Mouse (Mus musculus) heart, postnatal 10 days (tissue): Measurements from ENCODE around the gene Fndc9. TPM values are rescaled to one million over a fixed set of nuclear protein-coding genes. Genes with fewer than 3 reads are reported as not detected.

Experiments
- DNase-seq, 2 experiments: peaks; one replicate each; pipeline ENCODE4 v3.0.0; 2021
- intact Hi-C: fragments of 180-260 bp; cut with DNase I; formaldehyde crosslinking; loops from one replicate; pipeline ENCODE4 v1.15.1; 2025
- total RNA-seq, 2 experiments: library from RNA; stranded (reverse); gene quantifications; 2 replicates each; pipeline ENCODE4 v1.2.3; 2021

Fndc9 gene
- total RNA-seq, result not detected

DNA sequence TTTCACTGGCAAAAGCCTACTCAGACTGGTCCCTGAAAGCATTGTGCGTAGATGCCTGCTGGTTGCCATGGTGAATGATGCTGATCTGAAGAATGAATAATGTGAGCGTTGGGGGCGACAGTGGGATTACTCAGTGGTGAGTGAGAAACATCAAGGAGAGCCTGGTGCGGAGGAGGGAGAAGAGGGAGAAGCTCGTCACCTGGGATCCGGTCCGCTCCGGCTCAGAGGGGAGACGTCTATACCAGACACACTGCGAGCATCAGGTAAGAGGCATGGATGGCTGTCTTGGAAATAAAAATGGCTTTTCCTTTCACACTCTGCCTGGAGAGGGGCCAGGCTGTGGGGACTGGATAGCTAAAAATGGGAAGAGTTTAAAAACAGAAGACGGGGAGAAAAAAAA lies at the start of gene Fndc9:
Fndc9 (plus strand) TSS at position 198 of the 400 bp plus-strand sequence.
- no peak for DNase-seq
- intact Hi-C loops, result no loop called here

DNA sequence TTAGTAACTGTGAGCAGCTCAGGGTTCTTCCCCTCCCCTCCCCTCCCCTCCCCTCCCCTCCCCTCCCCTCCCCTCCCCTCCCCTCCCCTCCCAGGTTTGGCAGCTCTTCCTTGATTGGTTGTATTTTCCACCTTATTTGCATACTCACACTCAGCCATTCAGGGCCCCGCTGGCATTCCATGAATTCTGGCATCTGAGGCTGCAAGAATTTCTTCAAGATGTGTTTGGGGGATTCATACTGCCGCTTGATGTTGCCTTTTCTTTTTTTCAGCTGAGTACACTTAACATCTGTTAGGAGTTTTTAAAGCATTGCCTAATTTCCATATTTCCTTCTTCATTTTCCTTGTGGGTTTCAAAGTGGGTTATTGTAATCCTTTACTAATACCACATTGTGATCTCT lies 47.0 kb upstream of the Fndc9 start:
- intact Hi-C loops, result no loop called here
- no peak for DNase-seq

DNA sequence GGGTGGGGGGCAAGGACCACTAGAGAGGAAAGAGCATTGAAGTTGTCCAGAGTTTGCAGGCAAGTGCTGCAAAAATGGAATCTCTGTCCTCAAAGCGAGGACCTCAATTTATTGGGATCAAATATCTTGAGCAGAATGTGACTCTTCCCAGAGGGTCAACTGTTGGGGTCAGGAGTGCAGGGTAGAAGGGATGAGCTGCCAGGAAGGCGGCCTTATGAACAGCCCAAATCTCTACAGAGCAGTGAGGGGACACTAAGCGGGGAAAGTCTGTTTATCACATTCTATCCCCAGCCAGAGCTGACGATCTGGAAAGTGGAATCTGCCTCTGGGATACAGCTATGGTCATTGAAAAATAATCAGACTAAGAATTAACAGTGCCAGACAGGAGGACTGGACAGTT lies 41.2 kb upstream of the Fndc9 start:
- no peak for DNase-seq

DNA sequence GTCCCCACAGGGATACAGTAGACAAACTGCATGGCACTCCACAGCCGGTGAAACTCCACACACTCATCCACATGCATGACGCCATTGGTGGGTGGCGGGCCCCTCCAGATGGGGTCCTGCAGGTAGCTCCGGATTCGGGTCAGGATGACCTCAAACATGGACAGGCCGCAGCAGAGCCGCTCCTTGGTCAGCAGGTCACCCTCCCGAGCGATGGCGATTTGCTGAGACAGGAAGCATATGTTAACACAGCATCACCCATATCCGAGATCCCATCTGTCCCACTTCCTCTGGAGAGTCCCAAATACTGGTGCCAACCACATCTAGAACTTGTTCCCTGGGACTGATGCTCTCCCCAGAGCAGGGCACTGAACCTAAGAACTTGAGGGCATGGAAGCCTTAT lies 34.7 kb upstream of the Fndc9 start:
- DNase-seq, result no peak
- intact Hi-C loops, result no loop called here

More for the DNA sequence above, 41.2 kb upstream of the Fndc9 start:
- intact Hi-C loops, result no loop called here

DNA sequence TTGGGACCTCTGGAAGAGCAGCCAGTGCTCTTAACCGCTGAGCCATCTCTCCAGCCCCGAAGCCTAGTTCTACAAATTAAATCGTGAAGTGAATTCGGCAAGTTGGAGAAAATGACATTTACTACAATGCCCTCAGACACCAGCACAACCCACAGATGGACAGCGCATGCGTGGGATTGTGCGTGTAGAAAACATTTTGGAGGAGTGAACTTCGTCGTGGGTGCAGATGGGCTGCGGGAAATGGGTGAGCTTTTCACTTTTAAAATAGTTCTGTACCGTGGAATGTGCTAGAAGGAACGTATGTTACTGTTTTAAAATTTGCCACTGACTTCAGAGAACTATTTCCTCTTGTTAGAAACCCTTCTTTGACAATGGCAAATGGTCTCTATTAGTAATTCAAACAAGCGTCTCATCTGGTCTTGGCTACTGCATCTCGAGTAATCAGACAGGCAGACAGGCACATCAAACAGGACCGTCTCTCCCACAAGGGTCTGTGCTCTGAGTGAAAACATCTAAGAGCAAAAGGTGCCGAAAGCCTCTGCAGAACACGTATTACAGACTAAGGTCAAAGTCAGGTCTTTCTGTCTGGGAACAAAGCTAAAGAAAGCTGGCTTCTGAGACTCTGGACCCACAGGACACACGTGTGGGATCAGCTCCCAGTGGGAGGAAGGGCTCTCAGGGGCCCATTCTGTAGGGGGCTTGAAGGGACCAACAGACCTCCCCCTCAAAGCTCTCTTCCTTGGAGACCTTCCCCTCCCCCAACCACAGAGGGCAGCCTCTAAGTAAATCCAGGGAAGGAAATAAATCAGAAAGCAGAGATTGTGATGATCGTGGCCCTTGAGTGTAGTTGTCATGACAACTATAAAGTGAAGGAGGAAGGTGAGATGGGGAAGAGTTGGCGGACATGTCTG lies 33.4 kb upstream of the Fndc9 start:
- intact Hi-C loops, result no loop called here

DNA sequence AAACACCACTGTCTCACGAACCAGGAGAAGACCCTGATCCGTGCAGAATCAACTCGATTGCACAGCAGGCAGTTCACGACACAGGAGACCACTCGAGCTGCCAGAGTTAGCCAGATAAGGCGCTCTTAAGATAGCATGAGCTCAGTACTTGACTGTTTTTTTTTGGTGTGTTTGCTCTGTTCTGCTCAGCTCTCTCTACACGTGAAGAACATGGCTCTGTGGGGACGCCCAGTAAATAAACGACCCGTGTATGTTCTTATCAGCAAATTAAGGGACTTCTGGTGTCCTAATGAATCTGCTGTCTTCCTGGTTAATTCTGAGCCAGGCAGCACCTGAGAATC lies 32.8 kb upstream of the Fndc9 start:
- intact Hi-C loops, result no loop called here
- no peak for DNase-seq

More for the DNA sequence above, 33.4 kb upstream of the Fndc9 start:
- no peak for DNase-seq

DNA sequence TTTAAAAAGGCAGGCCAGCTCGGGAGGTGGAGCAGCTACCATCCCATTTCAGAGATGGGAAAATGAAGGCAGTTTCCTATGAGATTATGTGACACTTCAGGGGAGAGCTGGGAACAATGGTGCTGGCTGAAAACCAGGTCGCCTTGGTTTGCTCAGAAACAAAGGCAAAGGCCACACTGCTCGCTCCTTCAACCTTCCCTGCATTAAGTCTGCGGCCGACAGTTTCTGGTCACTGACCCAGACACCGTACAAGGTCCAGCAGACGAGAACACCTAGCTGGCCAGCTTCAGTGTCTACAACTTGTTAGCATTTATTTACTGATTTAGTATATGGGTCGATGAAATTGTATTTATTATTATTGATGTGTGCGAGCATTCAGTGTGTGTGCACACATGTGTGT lies 30.5 kb upstream of the Fndc9 start:
- DNase-seq, result no peak
- intact Hi-C loops, result no loop called here

DNA sequence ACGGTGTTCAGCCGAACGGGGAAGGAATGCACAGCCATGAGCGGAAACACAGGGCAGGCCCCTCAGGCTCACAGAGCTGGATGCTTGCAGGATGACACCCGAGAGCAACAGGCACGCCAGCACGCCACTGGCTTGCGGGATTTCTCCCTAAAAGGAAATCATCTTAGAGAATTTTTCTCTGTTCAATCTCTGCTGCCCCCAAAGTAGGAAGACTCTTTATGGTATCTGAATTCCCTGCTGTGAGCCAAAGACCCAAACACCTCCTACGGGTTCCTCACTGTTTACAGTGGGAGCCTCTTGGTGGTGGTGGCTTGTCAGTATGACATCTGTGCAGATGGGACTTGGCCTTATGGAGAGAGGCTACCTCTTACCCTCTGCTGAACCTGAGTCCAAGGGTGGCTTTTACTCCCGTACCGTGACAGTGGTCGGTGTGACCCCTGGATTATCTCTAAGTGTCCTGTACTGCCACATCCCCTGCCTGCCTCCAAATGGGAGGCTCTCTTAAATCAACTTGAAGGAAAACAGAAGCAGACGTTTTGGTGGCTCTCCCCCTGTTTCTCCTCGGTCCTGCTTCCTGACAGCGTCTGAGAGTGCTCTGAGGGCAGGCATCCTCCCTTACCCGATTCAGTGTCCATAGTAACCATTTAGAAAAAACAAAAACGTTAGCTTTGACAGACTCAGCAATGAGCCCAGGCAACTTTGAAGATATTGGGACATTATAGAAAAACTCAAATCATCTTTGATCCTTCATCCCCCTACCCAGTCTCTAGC lies 29.5 kb upstream of the Fndc9 start:
- DNase-seq, result peak in 1 of 2 experiments; percentile 12

DNA sequence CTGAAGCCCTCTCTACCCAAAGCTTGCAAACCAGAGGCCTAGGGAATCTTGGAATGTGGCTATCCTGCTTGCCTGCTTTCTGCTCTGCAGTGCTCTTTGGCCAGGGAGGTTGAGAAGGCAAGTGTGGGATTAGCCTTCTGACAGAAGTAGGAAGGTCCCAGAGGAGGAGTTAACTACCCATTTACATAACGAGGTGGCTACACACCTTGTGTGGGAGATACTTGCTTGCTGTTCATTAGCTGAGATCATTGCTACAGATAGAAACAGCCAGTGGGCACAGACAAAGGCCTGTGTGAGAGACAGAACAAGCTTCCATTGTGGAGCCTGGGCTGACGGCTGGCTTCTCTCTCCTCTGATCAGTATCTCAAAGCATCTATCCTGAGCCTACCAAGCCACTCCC lies 25.4 kb upstream of the Fndc9 start:
- no peak for DNase-seq
- intact Hi-C loops, result loop anchor here (1.0 kb wide), 1 partner anchor 42 kb away; no protein-coding TSS in a partner anchor

More for the DNA sequence above, 29.5 kb upstream of the Fndc9 start:
- intact Hi-C loops, result no loop called here

DNA sequence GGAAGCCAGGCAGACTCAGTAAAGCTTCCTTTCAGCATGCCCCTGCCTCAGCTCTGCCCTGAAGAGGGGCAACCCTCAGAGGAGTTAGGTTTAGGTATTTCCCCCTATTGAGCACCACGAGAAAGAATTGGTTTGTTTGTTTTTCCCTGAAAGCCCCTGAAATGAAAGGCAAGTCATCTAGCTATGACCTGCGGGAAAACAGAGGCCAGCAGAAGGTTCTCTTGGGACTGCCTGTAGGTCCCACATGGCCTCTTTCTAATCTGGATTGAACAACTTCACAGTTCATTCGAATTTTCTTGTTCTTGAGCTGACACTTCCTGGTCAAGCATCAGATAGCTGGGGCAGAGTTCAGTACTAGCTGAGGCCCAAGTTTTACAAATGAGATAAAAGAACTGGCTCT lies 23.5 kb upstream of the Fndc9 start:
- intact Hi-C loops, result no loop called here
- no peak for DNase-seq

DNA sequence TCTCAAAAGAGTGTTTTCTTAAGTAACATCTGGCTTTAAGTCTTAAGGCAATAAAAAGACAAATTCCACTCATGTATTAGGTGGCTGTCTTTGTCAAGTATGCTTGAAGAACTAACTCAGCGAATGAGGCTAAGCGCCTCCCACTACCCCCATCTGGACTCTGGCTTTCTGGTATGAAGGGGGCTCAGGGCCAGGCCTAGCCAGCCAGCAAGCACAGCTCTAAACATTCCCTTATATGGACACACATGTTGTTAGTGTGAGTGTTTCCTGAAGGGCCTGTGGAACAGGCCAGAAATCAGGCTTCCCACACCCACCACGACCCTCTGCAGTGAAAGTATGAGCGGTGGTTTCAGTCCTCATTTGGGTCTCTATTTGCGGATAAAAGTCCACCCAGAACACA lies 21.5 kb upstream of the Fndc9 start:
- intact Hi-C loops, result loop anchor here (1.0 to 2.0 kb wide), 3 partner anchors 85 to 197 kb away; no protein-coding TSS in a partner anchor
- peak; percentile 46 to 55 for DNase-seq

DNA sequence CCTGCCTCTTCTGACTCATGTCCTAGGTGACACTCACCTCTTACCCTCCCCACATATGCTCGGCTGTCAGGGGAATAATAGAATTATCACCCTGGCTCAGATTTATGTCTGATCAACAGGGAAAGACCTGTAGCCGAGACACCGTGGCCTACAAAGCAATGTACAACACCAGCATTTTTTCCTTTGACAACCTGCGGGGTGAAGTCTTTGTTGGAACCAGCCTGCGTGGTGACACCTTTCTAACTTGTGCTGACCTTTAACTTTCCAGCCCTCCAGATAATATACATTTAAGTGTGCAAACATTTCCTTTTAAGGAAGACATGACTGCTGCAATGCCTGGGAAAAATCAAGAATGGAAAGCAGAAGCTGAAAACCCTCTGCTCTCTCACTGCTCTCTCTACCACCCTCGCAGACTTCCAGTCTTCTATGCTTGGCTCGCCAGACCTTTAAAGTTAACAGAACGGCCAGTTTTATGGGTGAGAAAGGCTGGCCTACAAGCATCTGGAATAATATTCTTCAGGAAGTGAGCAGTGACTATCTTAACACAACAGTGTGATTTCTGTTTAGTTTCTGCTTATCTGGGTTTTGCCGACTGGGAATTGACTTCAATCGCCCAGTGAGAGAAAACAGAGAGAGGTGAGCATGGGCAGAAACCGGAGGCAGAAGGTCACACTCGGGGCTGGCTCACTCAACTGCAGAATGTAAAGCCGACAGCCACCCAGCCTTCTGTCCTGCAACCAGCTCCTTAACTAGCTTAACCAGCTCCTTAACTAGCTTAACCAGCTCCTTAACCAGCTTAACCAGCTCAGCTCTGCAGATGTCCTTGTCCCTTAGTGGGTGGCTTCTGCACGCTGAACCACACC lies 20.7 kb upstream of the Fndc9 start:
- intact Hi-C loops, result loop anchor here (1.0 to 5.0 kb wide), 5 partner anchors 86 to 198 kb away; no protein-coding TSS in a partner anchor
- peak; percentile 8 to 30 for DNase-seq

DNA sequence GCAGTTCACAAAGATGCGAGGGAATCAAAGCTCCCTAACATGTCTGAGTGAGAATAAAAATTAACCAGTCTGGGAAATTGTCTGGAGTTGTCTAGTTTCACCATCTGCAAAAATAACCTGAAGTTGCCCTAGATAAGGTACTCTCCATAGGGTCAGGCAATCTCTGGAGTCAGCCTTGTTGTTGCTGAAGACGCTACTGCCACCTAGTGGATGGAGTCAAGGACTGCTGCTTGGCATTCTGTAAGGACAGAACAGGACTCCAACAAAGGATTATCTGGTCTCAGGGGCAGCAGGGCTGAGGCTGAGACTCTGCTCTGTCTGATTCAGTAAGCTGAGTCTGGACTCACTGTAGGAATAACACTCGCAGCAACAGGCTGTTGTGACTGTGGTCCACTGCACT lies 20.0 kb upstream of the Fndc9 start:
- intact Hi-C loops, result loop anchor here (1.0 to 5.0 kb wide), 4 partner anchors 87 to 199 kb away; no protein-coding TSS in a partner anchor
- DNase-seq, result peak; percentile 81 to 84

DNA sequence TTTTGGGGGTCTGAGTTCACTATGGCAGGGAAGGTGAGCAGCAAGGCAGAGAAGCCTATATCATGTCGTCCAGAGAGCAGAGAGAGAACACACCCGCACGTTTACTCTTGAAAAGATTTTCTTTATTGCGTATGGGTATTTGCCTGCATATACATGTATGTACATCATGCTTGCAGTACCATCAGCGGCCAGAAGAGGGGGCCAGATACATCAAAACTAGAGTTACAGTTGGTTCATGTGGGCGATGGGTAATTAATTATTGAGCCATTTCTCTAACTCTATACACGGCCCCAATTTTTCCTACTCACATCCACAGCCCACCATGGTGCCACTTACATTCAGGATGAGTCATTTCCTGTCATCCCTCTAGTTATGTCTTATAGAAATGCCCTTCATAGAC lies 18.7 kb upstream of the Fndc9 start:
- intact Hi-C loops, result loop anchor here (1.0 to 5.0 kb wide), 2 partner anchors 184 to 272 kb away; partner anchors contain the start of gene Lsm11
- DNase-seq, result peak in 1 of 2 experiments; percentile 24

DNA sequence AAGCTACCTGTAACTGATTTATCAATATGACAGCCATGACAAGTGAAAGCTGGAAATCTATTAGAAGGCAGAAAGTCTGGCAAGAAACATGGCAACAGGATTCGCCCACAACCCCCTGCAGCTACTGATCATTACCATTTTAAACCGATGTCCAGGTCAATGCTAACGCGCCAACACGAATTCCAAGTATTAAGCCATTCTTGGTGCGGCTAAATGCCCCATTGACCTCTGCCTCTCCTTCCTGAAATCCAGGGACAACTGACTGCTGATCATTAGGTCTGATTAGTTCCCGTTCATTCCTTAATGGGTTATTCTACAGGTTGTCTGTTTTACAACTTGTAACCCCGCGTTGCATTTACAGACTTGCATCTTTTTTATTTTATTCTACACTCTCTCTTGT lies 17.6 kb upstream of the Fndc9 start:
- no peak for DNase-seq
- intact Hi-C loops, result loop anchor here (5.0 kb wide), 1 partner anchor 185 kb away; no protein-coding TSS in a partner anchor

DNA sequence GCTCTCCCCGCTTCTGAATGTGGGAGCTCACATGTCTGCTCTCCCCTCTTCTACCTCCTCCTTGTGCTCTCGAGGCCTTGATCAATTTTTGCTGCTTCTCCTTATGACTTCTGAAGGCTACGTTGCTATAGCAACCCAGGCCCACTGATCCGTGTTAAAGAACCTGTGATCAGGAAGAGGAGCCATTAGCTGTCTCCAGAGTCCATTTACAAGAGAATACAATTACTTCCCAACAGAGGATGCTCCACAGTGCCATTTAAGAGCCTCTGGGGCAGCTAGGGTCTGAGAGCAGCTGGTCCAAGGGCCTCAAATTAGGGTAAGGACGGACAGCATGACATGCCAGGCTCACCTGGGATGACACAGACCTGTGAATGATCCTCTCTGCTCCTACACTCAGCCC lies 16.7 kb upstream of the Fndc9 start:
- intact Hi-C loops, result loop anchor here (5.0 kb wide), 1 partner anchor 186 kb away; no protein-coding TSS in a partner anchor
- DNase-seq, result no peak

DNA sequence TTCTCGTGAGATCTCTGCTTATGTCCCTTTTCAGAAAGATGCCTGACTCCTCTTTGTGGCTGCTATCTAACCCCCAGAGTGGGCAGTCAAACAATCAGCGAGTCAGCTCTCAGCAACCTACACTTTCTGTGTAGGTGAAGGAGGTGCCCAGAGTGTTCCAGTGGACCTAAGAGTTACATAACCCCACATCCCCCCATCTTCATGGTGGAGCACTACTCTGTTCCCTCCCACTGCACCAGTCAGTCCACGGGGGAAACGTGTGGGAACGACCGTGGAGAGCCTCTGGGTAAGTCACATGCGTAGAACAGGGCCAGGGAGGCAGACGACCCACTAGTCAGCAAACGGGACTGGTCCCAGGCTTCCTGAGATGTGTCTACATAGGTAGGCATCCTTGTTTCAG lies 16.0 kb upstream of the Fndc9 start:
- intact Hi-C loops, result loop anchor here (5.0 kb wide), 1 partner anchor 187 kb away; no protein-coding TSS in a partner anchor
- DNase-seq, result no peak

DNA sequence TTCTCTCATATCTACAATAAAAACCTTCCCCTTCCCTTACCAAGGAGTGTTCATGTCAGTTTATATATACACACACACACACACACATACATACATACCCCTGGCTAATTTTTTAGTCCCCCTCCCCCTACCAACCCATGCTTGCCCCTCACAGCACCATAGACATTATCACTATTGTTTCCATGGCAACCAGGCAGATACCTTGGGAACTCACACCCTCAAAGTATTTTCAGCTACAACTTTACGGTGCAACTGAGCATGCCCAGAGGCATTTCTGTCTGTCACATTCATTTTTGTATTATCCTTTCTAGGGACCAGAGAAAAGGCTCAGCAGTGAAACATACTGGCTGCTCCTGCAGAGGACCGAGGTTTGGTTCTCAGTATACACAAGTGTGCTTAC lies 15.1 kb upstream of the Fndc9 start:
- intact Hi-C loops, result no loop called here

DNA sequence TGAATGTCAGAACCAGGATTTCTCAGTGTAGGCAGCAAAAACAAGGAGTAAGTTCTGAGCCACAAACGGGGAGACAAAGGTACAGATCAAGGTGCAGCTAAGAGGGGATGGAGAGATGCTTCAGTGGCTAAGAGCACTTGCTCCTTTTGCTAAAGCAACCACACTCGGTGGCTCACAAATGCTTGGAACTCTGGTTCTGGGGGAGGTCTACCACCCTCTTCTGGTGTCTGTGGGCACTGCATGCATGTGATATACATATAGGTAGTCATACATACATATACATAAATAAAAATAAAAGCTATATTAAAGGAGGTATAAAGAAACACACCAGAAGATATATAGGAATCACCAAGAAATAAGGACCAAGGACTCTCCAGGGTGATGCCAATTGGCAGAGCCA lies 11.8 kb upstream of the Fndc9 start:
- DNase-seq, result no peak
- intact Hi-C loops, result no loop called here

More for the DNA sequence above, 15.1 kb upstream of the Fndc9 start:
- DNase-seq, result no peak

DNA sequence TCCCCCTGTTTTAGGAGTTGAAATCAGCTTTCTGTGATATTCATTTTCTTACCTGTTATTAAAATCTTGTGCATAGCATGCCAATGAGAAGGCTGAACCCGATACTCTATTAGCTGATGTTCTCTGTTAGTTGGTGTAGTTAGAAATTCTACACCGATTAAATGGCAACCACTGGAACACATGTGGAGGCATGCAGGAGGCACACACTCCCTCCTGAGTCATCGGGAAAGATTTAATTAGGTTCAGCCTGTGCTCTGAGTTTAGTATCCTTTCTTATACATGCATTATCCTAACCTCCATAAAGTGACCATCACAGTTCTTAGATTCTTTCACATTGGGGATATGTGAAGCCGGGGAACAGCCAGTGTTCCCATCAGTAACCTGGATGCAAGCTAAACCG lies 10.0 kb upstream of the Fndc9 start:
- intact Hi-C loops, result no loop called here
- DNase-seq, result no peak
